Mouse (Mus musculus): ENCODE results near the gene Rnf182. TPM values are rescaled to one million over a fixed set of nuclear protein-coding genes. Genes with fewer than 3 reads are reported as not detected.

Gene Rnf182
- total RNA-seq (2021): 1 to 10 TPM; 7.1 to 8.4 TPM

DNA sequence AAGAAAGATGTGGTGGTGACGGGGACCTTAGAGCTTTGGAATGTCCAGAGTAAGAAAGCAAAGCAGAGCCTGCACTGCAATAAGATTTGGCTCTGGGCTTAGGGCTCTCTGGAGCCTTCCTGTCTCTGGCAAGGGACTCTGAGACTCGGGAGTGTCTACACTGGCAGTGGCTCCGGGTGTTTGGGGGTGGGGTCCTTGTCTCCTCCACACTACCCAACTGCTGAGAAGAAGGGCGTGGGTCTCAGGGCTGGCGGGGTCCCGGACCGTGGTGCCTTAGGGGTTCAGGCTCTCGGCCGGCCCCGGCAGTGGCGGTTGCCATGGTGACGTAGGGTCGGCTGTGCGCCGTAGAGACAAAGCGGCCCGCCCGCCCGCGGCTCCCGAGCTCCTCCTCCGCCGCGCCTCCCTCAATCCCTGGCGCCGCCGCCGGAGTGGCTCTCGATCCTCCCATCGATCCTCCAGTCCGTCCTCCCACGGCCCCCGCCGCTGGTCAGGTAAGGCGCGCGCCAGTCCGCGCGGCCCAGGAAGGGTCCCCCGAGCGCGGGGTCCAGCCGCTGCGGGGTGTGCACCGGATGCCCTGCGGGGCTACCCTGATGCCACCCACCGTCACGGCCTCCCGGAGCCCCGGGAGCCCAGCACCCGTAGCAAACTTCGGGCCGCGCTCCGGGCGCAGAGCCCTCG lies at the start of gene Rnf182:
Gene Rnf182 (plus strand): TSS at position 134 of the 678 bp plus-strand sequence.
- intact Hi-C loops (cut with DNase I): no loop called here
- peak; percentile 77 to 81 for DNase-seq (ENCODE audit: low spot score in 2 of 2)

DNA sequence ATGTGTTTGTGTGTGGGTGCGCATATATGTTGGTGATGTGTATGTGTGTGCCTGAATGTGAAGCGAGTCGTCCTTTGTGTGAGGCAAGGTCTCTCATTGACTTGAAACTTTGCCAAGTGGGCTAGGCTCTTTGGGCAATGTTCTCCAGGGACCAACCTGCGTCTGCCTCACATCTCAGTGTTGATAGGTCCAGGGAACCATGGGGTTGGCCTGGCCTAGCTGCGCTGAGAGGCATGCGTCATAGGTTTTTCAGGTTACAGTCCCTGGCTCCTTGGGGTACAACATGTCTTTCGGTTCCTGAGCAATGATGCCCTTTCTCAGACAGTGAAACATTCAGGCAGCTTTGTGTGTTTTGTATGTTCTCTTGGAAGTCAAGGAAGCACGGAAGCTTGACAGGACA lies 49.3 kb upstream of the Rnf182 start:
- intact Hi-C loops (cut with DNase I): loop anchor here (2.0 kb wide), 1 partner anchor 17 kb away; no protein-coding TSS in a partner anchor

DNA sequence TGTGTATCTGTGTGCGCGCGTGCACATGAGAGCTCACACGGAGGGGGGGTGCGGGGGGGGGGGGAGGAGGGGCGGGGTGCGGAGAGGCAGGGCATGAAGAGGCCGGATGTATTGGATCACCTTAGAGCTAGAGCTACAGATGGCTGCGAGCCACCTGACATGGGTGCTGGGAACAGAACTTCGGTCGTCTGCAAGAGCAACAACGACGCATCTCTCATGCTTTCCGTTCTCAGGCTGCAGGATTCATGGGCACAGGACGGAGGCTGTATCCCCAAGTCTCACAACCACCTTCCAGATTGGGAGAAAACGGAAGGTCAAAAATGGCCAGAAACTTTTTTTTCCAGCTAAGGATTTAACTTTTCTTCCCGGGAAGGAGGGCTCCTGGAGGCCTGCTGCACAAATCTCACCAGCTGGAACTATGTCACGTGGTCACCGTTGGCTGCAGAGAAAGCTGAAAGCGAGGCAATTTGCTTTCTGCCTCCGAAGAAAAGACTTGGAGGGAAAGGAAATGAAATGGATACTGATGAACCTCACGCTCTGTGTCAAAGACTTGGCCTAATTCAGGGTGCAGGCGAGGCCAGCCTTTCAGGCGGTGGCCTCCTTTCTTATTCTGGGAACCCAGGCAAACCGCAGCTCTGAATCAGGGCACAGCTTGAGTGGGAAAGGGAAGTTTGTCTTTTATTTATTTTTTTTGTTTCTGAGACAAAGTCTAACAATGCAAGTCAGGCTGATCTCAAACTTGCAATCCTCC lies 48.2 kb upstream of the Rnf182 start:
- intact Hi-C loops (cut with DNase I): loop anchor here (2.0 kb wide), 1 partner anchor 15 kb away; no protein-coding TSS in a partner anchor

More for the DNA sequence above, 49.3 kb upstream of the Rnf182 start:
- DNase-seq (ENCODE audit: low spot score in 2 of 2): no peak

DNA sequence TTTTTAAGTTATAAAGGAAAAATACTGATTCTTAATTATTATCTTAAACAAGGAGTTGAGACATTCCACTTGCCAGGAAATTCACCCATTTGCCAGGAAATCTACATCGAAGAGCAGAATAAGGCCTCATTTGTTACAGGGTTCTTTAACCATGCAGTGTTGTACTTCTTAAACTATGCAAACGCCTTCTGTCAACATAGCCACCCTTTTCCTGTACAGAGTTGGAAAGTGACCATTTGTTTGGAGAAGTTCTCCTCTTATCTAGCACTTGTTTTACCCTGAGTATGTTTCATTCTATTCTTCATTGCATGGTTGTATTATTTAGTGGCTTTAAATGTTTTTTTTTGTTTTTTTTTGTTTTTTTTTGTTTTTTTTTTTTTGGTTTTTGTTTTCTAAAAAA lies 41.5 kb upstream of the Rnf182 start:
- no peak for DNase-seq (ENCODE audit: low spot score in 2 of 2)
- intact Hi-C loops (cut with DNase I): no loop called here

More for the DNA sequence above, 48.2 kb upstream of the Rnf182 start:
- DNase-seq (ENCODE audit: low spot score in 2 of 2): no peak

DNA sequence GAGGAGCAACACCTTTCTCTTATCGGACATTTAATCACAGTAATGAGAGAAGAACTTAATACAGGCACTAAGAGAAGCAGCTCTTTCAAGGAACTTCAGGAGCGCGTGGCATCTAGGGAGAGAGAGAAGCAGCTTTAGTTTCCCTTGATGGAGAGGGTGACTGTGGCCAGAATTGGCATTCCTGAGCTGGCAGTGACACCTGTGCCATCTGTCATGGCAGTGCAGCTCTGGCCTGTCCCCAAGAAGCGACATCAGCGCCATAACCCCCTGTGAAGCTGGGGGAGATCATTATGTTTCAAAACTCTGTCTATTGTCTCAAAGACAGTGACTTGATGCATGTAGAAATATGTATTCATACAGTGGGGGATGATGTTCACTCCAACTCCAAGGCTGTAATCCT lies 40.1 kb upstream of the Rnf182 start:
- intact Hi-C loops (cut with DNase I): loop anchor here (5.0 kb wide), 1 partner anchor 162 kb away; no protein-coding TSS in a partner anchor
- no peak for DNase-seq (ENCODE audit: low spot score in 2 of 2)

DNA sequence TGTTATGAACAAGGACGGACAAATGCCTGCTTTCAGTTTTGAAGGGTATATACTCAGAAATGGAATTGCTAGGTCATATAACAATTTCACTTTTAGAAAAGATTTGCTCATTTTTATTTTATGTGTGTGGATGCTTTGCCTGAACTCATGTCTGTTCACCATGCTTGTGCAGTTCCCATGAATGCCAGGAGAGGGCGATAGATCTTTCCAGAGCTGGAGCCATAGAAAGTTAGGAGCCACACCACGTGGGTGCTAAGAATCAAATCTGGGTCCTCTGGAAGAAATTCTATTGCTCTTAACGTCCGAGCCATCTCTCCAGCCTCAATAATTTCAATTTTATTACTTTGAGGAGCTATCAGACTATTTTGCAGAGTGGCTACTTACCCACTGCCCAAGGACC lies 38.3 kb upstream of the Rnf182 start:
- intact Hi-C loops (cut with DNase I): loop anchor here (5.0 kb wide), 1 partner anchor 160 kb away; no protein-coding TSS in a partner anchor
- DNase-seq (ENCODE audit: low spot score in 2 of 2): no peak

DNA sequence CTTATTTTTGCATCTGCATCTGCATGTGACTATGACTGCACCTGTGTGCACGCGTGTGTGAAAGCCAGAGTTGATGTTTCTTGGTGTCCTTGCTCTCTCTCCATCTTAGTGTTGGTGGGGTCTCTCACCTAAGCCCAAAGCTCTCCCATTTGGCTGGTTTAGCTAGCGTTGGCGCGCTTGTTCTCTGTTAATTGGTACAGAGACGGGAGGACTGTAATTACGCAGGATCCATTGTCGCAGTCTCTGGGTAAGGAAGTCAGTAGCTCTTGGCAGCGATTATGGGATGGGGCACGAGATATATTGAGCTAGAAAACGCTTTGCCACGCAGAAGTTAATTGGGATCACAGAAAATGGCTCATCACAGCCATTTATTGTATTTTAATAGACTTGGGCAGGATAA lies 37.7 kb upstream of the Rnf182 start:
- no peak for DNase-seq (ENCODE audit: low spot score in 2 of 2)
- intact Hi-C loops (cut with DNase I): loop anchor here (5.0 kb wide), 1 partner anchor 160 kb away; no protein-coding TSS in a partner anchor

DNA sequence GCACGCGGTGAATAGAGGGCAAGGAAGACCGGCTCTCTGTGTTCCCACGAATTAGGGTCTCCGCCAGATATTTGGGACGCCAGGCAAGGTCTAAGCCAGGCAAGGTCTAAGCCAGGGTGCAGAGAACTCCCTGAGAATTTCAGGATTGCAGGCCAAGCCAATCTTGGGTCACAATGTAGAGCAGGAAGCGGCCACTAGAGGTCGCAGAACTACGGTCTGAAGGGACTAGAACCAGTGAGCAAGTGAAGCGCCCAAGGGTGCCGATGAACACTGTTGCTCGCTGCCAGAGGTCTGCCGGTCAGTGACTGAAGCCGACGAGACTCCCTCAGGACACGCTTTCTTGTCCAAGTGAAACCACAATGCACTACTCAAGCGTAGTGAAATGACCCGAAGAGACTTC lies 35.8 kb upstream of the Rnf182 start:
- intact Hi-C loops (cut with DNase I): loop anchor here (5.0 kb wide), 1 partner anchor 158 kb away; no protein-coding TSS in a partner anchor
- DNase-seq (ENCODE audit: low spot score in 2 of 2): no peak

DNA sequence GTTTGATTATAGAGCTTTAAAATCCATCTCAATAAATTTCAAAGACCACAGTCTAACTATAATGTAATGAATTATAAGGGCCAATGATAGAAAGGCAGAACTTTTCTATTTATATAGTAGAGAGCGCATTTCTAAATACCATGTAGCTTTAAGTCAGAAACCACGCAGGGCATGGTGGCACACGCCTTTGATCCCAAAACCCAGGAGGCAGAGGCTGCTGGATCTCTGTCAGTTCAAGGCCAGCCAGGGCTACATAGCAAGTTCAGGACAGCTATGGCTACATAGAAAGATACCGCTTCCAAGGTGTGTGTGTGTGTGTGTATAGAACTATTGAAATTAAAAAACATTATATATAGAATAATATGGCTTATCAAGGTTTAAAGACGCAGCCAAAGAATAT lies 34.8 kb upstream of the Rnf182 start:
- intact Hi-C loops (cut with DNase I): no loop called here
- DNase-seq (ENCODE audit: low spot score in 2 of 2): no peak

DNA sequence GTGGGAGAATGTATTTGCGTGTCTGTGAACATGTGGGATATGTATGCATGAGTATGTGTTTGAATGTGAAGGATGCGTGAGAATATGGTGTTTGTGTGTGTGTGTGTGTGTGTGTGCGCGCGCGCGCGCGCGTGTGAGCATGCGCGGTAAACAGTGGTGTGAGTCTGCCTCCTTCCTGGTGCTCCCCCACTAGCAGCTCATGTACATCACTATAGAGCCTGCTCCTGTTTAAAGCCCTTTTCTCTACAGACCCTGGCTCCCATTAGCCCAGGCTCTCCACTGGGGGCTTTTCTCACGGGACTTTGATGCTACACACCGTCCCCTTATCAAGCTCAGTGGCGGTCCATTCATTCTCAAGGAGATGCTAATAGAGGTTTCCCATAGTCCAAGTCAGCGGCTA lies 32.5 kb upstream of the Rnf182 start:
- intact Hi-C loops (cut with DNase I): loop anchor here (2.0 kb wide), 1 partner anchor 16 kb away; no protein-coding TSS in a partner anchor
- DNase-seq (ENCODE audit: low spot score in 2 of 2): no peak

DNA sequence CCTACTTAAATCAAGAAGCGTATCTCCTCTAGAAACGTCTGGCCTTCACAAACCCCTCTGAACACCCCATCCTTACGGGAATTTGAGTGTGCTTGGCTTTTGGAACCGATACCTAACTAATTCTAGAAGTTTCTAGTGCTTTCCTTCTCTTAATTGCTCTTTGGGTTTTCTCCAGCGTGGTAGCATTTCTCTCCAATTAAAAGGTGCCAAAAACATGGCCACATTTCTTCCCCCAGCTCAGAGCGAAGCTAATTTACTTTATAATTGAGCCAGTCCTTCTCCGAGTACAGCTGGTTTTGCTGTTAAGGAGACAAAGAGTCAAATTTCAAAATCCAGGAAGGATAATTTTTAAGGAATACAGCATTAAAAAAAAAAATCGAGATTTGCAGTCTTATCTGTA lies 32.0 kb upstream of the Rnf182 start:
- intact Hi-C loops (cut with DNase I): loop anchor here (2.0 kb wide), 1 partner anchor 17 kb away; no protein-coding TSS in a partner anchor
- DNase-seq (ENCODE audit: low spot score in 2 of 2): no peak

DNA sequence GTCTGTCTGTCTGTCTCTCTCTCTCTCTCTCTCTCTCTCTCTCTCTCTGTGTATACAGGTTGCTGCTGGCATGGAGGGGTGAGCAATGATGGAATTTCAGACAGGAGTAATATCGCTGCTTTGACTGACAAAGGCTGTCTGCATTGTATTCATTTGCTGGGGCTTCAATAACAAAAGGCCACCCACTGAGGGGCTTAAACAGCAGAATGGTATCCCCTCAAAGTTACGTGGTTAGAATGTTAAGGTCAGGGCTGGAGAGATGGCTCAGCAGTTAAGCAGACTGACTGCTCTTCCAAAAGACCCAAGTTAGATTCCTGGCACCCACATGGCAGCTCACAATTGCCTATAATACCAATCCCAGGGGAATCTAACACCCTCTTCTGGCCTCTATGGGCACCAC lies 30.2 kb upstream of the Rnf182 start:
- no peak for DNase-seq (ENCODE audit: low spot score in 2 of 2)
- intact Hi-C loops (cut with DNase I): no loop called here

DNA sequence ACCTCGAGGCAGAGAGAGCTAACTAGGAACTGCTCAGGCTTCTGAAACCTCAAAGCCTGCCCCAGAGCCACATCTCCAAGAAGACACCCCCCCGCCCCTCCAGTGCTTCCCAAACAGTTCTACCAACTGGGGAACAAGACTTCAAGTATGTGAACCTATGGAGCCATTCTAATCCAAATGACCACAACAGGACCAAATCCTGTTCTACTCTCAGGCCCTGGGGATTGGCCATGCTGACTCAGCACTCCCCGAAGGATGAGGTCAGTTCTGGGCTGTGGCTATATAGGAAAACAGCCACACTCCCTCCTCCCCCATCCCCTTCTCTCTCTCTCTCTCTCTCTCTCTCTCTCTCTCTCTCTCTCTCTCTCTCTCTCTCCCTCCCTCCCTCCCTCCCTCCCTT lies 28.5 kb upstream of the Rnf182 start:
- DNase-seq (ENCODE audit: low spot score in 2 of 2): no peak
- intact Hi-C loops (cut with DNase I): no loop called here

DNA sequence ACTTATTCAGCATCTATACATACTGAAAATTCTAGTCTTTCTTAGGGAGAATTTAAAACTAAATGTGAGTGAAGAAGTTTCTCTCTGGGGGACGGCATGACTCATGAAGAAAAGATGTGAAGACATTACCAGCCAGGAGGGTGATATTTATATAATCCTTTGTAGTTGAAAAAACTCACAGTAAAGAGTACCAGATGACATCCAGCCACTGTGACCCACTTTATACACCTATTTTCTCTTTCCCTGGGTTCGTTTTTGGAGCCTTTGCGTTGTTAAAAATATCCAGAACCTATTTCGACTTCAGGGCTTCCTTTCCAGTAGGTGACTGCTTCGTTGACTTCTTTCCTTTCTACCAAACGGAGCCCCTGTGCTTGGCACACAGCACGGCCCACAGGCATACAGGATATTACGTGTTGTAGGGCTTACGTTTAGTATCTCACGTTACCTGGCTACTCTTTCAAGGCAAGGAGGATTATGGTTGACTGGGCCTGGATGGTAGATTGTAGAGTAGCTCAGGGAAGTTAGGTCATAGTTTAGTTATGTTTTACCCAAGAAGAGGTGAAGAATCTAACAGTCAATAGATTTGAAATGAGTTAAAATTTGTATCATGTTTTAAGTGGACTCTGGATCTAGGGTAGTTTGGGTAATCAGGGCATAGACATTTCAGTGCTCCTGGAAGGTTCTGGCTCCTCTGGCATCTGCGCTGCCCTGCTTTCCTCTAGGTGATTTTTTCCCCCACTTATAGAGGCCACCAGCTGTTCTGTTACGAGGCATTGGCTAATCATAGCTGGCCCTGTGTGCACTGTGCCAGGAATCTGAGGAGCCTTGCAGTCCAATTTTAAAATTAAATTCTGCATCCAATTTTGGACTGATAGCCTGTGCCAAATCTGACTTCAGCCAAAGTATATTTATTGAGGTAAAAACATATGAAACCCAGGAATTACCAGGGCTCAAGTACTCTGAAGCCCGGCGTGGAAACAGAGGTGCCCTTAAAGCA lies 27.4 kb upstream of the Rnf182 start:
- intact Hi-C loops (cut with DNase I): no loop called here
- no peak for DNase-seq (ENCODE audit: low spot score in 2 of 2)

DNA sequence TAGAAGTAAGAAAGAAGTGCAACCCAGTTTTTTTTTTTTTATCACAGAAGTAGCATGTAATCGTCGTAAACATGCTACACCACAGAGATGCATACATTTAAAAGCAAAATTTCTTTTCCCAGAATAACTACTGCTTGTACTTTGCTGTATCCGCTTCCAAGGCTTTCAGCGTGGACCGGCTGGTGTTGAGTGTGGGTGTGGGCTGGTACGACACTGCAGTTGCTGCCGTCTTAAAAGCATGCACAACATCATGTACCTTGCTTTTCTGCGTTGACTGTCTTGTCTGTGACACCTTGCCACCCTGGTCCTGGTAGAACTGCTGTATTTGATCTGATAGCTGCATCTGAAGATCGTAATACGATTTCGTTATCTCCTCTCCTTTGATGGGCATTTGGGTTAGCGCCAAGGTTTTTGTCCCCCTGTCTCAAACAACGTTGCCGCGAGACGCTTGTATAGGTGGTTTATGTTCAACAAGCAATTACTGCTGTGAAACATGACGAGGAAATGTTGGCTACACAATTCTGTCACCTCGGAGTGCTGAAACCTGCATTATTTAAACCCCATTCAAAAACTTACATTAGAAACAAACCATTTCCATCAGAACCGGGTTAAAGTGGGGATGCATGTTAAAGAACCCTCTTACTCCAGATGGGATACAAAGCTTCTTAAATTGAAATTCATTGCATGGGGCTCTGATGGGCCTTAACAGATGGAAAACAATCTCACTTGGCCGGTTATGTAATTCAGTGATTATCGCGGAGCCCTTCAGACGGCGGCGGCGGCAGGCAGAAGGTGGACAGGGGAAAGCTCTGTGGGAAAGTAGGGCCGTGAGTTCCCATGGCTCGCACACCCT lies 23.5 kb upstream of the Rnf182 start:
- DNase-seq (ENCODE audit: low spot score in 2 of 2): no peak
- intact Hi-C loops (cut with DNase I): no loop called here

DNA sequence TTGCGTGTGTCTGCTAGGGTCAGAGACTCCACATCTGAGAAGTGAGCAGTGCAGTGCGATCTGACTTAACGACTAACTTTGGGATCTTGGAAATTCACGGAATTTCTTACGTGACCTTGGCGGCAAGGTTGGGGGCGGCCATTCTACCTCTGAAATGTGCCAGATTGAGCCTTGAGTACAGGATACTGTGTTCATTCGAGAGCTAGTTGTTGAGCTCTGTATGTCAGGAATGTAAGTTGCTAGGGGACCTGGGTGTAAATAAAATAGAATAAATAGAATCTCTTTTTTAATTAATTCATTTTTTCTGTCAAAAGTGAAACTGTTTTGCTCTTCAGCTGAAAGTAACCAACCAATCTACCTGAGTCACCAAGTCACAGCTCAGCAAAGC lies 22.8 kb upstream of the Rnf182 start:
- DNase-seq (ENCODE audit: low spot score in 2 of 2): no peak
- intact Hi-C loops (cut with DNase I): no loop called here

DNA sequence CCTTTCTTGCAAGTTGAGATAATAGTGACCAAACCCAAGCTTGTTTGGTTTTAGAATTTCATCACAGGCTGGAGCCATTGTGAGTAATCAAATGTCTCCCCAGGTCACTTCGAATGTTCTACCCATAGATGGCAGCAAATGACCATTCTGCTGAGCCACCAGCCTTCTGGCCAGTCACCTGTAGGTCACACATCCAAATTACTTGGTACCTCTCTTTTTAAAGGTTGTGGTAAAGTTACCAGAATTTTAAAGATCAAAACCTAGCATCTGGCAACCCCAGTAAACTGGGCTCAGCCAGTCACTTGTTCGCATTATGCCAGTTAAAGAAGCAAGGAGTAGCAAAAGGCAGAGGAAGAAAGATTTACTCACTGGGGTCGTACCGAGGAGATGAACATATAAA lies 19.6 kb upstream of the Rnf182 start:
- intact Hi-C loops (cut with DNase I): loop anchor here (2.0 kb wide), 1 partner anchor 129 kb away; no protein-coding TSS in a partner anchor
- no peak for DNase-seq (ENCODE audit: low spot score in 2 of 2)

DNA sequence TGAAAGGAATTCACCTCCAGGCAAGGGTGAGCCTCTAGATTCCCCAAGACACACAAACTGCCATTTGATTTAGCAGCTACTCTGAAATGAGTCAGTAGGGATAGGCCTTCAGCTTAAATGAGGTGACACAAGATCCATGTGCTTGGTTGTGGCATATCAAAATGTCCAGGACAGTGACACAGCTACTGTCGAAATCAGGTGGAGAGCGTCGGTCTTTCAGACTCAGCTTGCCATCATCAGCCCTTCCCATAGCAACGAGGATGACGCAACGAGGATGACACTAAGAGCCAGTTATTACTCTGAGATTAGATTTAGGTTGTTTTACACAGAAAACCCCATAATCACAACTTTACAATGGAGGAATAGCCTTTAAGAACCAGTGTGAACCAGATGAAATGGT lies 14.5 kb upstream of the Rnf182 start:
- intact Hi-C loops (cut with DNase I): no loop called here
- no peak for DNase-seq (ENCODE audit: low spot score in 2 of 2)

DNA sequence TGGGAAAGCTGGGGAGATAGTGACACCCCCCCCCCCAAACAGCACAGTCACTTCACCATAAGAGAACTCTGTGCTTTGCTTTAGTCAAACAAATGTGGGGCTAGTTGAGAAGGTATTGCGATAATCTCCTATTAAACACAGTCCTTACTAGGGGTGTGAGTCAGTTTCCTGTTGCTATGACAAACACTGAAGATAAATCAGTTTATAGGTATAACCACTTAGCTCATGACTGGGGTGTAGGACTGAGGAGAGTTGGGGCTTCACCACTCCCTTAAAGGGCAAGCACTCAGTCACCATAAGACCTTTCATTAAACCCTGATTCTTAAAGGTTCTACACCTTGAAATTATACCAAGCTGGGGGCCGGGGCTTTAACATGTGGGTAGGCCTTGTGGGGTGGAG lies 13.1 kb upstream of the Rnf182 start:
- intact Hi-C loops (cut with DNase I): no loop called here

More for the DNA sequence above, 13.1 kb upstream of the Rnf182 start:
- DNase-seq (ENCODE audit: low spot score in 2 of 2): no peak

Measured in left cerebral cortex, postnatal 36 days (tissue).